Comparison of ENCODE assay signal across 10 mouse cellular contexts in the genomic region with DNA sequence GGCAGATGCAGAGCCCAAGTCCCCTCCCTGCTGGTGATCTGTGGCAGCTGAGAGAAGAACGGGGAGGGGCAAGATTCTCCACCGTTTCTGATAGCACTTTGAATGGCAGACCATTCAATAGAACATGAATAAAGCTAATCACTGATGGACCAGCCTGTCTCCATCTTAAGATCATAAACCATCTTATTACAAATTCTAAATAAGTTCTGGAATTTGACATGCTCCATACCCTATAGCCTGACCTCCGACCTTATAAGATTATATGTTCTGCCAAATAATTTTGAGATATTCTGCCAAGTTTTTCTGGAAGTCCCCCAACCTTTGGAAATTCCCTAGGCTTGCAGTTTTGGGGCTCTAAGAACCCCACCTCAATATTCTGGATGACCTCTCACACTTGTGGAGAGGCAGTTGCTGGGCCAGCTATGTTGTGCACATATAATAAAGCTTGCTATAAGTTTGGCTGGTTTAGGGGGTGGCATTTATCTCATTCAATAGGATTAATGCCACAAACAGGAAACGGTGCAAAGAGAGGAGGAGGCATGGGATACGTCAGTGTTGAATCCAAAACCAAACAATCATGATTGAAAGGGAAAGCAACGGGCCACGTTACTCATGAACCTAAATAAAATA.
"Had no signal": no experiment of that assay in that cellular context is flagged by ENCODE, and none has a peak within 500 bp of the region (broad histone marks: within the 10 kb centered on the region; RNA-seq: fewer than 3 reads in every experiment).

No protein-coding gene starts in this region.

- H3K27me3 ChIP-seq: limb, embryonic 15.5 days; liver, embryonic 12.5 days had no signal

- H3K9me3 ChIP-seq: limb, embryonic 15.5 days; liver, embryonic 12.5 days; midbrain, embryonic 10.5 days had no signal

- H3K9ac ChIP-seq: limb, embryonic 15.5 days; liver, embryonic 12.5 days had no signal

- DNase-seq: kidney, adult 18-20 months; kidney, postnatal 14 days; layer of hippocampus, postnatal 36 days; lung, postnatal 4 days; right cerebral cortex, postnatal 14 days; thymus, adult 2 months; thymus, postnatal 36 days had no signal

- H3K27ac ChIP-seq: limb, embryonic 15.5 days; liver, embryonic 12.5 days; midbrain, embryonic 10.5 days had no signal

- H3K4me3 ChIP-seq: limb, embryonic 15.5 days; liver, embryonic 12.5 days; midbrain, embryonic 10.5 days had no signal

- H3K4me2 ChIP-seq: limb, embryonic 15.5 days; liver, embryonic 12.5 days had no signal

- ATAC-seq: liver, embryonic 12.5 days had no signal

- H3K4me1 ChIP-seq: limb, embryonic 15.5 days; liver, embryonic 12.5 days had no signal

- H3K36me3 ChIP-seq: limb, embryonic 15.5 days; liver, embryonic 12.5 days; midbrain, embryonic 10.5 days had no signal
